Mouse (Mus musculus): ENCODE data around the gene Spry1. TPM values are rescaled to one million over a fixed set of nuclear protein-coding genes. Genes with fewer than 3 reads are reported as not detected.
"Not testable (repeated sequence)": the region's sequence is repeated elsewhere in the genome, so short reads cannot be mapped to it uniquely, and the experiment has no call there.

Spry1 gene
- total RNA-seq (2021): 25.0 and 28.0 TPM in 2 replicates
- long read RNA-seq, experiment 1, transcript Spry1-203 (3 exons, 2,451 nt): minor isoform, 21 of 72 reads
- long read RNA-seq, experiment 1, transcript Spry1-202 (2 exons, 2,773 nt): minor isoform, 6 of 72 reads
- long read RNA-seq, experiment 1, transcript Spry1-201 (3 exons, 2,481 nt): major isoform, 37 of 72 reads
- long read RNA-seq, experiment 1, partial matches to known transcripts: 0 of 72 reads
- long read RNA-seq, experiment 1, other reads (novel, unspliced or antisense): 8 of 72 reads
- long read RNA-seq, experiment 2, transcript Spry1-201 (3 exons, 2,481 nt): major isoform, 16 of 41 reads
- long read RNA-seq, experiment 2, transcript Spry1-203 (3 exons, 2,451 nt): minor isoform, 15 of 41 reads
- long read RNA-seq, experiment 2, partial matches to known transcripts: 0 of 41 reads
- long read RNA-seq, experiment 2, other reads (novel, unspliced or antisense): 6 of 41 reads

DNA sequence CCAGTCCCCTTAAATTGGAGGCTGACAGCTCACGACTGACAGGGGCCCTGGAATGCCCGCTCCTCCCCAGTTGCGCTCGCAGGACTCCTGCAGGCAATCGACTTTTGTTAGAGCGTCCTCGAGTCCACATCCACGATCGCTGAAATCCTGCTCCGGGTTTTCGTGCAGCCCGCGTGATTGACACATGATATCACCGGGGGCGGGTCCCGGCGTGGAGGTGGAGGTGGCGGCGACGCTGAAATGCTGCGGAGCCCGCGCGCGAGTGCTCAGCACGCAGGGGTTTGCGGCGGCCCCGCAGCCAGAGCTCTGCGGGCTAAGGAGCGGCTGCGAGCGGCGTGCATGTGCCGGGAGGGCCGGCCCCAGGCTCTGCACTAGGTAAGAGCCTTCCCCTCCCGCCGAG, at the start of gene Spry1:
TSS of gene Spry1 (plus strand) at position 258 of the 400 bp plus-strand sequence.
- peak; percentile 96 for DNase-seq

DNA sequence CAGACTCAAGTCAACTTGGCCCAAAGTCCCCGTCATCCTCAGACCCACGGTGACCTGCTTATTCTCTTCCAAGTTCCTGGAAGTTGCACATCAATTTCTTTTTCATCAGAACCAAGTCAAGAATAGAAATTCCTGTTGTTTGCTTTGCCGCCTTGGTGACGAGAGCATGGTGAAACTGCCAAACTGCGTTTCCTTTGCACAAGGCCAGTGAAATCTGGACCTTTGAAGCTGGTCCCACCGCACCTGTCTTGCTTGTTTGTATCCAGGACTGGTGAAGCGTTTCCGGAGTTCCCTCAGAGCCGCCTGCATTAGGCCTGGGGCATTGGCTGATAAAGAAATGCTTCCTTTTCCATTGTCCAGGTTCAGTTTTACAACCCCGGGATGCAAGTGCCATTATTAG, 44.0 kb upstream of the Spry1 start:
- DNase-seq: peak; percentile 44

DNA sequence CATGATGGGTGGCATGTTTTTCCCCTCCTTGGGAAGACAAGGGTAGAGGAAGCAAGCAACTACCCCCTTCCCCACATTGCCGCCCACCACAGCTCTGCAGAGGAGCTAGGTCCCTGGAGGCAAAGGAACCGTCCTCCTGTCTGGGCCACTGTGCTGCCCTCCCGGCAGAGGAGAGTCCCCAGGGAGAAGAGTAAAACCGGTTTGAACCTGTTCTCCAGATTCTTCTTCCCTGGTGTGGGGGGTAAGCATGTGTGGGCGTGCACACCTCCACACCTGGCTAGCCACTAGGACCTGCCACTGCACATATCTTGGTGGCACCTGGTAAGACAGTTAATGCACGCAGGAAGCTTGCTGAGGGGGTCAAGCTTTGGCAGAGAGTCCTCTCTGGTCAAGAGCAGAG, 43.2 kb upstream of the Spry1 start:
- DNase-seq: no peak

DNA sequence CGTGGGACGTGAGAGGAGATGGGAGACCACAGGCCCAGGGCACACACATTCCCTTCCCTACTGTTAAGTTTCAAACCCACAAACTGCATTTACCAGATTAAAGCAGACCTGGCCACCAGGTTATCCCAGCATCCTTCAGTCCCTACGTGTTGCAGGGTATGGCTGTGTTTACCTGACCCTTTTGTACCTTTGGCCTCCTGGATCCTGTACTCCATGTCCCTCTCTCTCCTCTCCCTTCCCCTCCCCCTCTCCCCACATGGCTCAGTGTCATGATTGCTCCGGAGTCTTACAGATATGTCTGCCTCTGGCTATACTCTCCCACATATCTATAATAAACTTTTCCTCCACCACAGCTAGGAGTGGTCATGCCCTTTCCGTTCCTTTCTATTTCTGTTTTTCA, 42.5 kb upstream of the Spry1 start:
- DNase-seq: no peak

DNA sequence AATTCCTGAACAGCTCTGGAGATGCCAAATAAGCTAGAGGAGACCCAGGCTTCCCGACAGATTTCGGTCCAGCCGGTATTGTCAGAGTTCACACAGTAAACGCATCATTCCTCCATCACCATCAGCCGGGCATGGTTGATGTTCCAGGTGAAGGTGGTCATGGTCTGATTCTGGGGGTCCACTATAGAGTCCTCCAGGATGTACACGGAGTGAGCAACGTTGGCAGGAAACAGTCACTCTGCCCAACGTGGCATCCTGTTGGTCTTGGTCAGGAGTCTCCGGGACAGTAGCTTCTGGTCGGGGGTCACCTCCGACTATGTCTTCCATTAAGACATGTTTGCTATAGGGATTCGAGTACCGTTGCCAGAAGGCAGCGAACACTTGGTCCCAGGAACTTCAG, 40.1 kb upstream of the Spry1 start:
- not testable (repeated sequence) for DNase-seq

DNA sequence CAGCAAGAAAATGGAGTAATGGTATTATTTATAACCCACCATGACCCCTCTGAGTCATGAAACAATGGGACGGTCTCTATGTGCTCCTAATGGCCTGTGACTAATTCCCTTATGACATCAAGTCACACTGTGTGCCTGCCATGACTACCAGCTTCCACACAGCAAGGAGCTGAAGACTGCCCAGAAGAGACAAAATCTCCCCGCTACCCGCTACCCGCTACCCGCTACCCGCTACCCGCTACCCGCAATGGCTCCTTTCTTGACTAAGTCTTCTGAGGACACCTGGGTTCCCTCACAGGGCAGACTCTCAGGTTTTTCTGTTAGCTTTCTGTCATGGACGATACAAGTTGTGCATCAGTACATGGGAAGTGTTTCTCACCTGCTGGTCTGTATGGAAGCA, 37.4 kb upstream of the Spry1 start:
- DNase-seq: no peak

DNA sequence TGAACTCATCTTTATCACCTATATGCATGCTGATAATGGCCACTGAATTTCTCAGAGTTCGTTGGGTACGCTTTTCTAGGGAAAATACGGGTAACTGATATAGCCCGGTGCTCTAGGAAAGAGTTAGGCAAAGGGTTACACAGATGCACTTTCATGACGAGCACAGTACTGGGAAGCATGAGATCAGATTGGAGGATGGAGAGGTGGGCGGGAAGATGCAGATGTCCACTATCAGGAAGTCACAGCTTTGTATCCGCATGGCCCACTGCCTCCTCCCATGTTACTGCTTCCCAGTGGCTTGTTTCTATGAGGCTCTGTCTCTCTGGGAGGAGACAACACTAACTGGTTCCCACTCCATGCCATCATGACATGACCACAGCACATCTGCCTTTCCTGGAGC, 36.9 kb upstream of the Spry1 start:
- DNase-seq: no peak

DNA sequence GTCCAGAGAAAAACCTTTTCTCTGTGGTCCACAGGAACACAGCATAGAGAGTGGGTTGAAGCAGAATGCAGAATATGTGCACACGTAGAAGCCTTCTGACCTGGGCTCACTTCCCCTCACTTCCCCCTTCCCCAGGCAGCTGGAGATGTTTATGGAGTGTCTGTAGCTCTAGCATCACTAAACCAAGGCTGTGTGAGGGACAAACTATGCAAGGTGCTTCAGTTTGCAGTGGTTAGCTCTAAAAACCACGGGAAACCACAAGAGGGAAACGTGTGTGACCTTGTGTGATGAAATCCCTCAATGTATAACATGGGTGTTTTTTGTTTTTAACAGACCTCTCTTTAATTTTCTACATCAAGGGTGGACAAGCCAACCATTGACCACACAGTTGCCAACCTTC, 36.2 kb upstream of the Spry1 start:
- DNase-seq: no peak

DNA sequence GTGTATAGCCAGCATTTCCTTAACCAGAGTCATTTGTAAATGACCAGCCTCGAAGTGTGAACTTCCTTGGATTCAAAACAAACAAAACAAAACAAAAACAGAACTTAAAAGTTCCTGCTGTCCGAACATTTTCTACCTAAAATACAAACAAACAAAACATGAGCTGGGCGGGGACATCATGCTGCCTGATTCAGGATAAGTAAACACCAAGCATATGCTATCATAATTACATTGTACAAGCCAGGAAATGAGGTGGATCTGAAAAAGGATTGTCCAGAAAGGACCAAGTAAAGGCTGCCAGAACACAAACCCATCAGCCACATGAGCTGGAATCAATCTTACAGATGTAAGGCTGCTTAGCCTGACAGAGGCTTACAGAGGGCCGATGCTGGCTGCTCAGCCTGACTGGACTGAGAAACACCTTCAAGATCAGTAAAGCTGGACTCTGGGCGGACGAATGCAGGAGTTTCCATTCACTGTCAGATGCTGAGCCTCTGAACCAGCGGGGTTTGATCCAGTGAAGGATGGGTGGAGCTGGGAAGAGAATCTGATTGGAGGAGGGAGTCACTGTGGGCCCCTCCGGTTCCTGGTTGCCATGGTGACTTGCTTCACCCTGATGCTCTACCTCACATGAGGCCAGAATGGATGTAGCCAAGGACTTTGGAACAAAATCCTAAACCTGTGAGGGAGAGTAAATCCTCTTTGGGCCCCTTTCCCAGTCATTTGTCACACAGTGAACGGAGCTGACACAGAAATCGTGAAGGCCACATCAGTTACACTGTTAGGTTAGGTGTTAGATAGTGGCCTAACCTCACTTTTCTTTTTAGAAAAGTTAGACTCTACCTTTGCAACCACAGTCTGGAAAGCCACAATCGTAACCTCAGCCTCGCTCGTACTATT, 34.5 kb upstream of the Spry1 start:
- no peak for DNase-seq

DNA sequence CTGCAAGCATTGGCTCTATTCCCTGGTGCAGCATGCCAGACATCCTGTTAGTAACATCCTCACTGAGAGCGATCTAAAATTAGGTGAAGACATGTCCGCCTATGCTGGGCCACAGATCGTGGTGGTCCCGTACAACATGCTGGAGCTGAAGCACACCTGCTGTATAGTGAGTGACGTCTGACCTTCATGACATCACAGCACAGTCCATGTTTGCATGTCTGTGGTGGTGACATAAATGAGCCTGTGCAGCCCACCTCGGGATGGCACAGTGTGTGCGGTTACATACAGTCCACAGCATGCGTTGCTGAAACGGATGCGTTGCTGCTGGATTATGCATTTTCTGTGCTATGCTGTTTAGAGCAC, 33.9 kb upstream of the Spry1 start:
- DNase-seq: no peak

DNA sequence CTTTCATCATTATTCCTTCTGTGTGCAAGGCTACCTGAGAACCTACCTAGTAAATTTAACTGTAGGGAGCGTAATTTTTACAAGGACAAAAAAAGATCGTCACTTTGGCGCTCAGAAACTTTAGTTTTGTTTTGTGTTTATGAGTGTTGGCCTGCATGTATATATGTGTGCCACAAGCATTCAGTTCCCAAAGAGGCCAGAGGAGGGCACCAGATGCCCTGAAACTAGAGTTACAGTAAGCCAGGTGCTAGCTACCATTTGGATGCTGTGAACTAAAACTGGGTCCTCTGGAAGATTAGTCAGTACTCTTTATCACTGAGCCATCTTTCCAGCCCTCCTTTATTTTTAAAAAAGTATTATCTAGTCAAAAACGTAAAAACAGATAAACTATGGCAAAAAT, 30.8 kb upstream of the Spry1 start:
- no peak for DNase-seq

DNA sequence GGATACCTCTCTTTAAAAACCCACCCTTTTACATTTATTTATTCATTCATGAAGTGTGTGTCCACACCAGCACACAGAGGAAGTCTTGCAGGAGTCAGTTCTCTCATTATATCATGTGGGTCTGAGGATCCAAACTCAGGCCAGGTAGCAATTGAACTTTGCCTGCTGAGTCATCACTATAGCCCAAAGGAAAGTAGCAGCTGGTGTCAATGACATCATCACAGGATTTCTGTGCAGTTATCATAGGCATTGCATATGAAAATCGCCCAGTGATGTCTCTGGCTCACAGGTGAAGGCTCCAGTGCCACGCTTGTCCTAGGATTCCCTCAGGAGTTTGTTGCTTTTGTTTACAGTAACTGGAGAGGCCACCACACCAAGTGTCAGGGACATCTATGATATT, 29.1 kb upstream of the Spry1 start:
- no peak for DNase-seq

DNA sequence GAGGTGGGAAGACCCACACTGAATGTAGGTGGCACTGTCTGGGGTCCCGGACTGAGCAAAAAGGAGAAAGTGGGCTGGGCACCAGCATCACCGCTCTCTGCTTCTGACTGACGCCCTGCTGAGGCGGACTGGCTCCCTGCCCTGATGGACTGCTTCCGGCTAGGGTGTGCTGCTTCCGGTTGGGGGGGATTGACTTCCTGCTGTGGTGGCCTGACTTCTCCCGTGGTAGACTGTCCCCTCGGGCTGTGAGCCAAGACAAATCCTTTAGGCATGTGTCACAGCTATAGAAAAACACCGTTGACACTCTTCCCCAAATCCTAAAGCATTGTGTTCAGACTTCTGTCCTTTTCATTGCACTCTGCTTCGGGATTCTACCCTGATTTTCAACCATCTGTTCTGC, 26.0 kb upstream of the Spry1 start:
- peak; percentile 65 for DNase-seq

DNA sequence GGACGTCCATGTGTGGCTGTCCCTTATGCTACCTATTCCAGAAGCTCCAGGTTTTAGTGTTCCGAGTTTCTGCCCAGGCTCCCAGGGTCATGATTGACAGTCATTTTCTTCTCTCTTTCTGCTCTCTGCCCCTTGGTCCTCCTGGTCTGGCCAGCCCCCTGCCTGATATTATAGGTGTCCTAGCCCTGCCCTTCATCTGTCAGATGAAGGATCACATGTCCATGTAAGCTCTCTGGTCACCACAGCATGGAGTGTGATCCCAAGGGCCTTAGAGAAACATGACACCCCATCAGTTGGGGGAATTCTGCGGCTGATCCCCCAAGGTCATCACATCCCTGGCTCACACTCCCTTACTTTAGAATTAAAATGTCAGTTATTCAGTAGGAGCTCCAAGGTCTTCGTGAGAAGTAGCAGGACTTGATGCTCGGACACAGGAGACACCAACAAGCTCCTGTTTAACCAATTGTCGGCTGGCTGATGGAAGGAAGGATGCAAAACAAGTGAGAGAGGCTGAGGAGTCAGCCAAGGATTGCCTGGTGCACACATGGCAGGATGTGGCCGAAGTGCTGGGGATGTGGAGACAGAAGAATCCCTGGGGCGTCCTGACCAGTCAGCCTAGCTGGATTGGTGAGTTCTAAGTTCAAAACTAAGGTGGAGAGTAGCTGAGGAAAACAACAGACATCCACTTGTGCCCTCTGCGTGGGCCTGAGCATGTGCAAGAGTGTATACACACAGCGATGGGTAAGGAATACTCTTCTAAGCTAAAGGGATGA, 24.7 kb upstream of the Spry1 start:
- no peak for DNase-seq

DNA sequence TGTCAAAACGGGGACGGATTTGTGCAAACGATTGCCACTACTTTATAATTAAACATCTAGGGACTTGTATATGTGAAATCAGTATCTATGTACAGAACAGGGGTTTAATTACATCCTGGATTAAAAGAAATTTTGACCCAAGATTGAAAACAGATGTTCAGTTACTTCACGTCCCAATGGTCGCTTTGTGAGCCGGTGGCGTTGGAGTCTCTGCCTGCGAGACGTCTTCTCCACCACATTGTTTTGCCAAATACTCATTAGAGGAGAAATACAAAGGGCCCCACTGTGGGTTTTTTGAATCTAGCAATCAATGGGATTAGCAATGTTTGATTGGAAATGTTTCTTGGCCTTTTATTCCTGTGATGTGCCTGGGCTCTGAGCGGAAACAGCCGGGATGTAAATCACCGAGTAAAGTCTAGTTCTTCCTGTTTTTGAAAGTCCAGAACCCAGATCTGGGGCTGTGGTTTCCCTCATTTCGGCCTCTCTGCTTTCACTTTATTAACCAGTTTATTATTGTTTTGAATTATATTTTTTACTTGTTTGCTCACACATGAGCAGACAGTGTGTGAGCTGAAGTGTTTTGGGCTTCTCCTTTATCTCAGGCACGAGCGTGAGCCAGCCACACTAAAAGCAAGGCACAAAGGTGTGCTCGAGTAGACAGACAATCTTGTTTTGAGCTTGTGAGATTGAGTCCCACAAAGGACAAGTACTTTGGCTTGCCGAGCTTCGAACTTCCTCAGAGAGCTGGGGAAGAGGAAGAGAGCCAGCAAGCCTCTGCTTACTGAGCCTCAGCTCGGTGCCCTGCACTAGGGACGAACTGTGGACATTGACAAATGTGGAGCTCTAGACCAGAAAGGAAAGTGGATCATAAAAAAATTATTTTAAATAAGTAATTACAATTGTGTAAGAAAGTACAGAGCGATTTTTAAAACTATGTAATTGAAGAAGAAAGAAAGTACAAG, 22.9 kb upstream of the Spry1 start:
- no peak for DNase-seq

DNA sequence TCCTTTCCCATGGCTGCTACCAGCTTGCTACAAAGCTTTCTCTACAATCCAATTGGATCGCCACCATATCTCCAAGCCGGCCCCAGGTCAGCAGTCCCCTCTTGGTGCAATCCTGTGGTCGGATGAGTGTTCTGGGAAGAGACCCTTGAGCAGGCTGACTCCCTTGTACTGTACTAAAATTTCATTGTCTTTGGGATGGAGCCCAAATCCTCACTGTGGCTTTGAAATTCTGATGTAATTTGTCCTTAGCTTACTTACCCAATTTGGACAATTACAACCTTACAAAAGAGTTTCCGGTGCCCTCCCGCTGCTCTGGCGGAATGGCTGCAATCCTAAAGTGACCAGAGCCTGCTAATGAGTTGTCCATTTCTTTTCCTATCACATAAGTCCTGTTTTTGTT, 7.5 kb upstream of the Spry1 start:
- no peak for DNase-seq

DNA sequence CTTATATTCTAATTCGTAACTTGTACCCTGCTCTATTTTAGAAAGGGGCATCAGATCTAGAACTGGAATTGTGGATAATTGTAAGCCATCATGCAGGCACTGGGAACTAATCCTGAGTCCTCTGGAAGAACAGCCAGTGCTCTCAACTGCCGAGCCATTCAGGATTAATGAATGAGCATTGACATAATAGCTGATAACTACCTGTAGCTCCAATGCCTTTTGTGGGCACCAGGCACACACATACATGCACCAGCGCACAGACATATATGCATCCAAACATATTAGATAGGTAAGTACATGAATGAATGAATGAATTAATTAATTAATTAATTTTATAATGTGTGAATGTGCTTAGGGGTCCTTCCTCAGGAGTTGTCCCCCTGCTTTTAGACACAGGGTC, 7.0 kb upstream of the Spry1 start:
- no peak for DNase-seq

DNA sequence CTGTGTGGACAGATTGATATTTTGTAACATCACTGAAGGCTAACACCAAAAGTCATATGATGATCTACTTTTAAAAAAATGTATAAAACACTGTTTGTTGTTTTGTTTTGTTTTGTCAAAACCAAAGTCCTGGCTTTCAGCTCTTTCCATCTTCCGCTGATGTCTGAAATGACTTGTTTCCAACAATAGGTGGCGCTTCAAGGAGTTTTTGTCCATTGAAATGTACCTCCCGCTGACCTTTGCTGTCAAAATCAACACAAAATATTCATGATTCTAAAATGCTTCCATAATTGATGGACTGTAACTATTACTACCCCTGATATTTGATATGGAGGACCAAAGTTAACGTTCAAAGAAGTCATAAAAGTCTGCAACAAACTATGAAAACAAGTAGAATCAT, 5.1 kb upstream of the Spry1 start:
- DNase-seq: no peak

DNA sequence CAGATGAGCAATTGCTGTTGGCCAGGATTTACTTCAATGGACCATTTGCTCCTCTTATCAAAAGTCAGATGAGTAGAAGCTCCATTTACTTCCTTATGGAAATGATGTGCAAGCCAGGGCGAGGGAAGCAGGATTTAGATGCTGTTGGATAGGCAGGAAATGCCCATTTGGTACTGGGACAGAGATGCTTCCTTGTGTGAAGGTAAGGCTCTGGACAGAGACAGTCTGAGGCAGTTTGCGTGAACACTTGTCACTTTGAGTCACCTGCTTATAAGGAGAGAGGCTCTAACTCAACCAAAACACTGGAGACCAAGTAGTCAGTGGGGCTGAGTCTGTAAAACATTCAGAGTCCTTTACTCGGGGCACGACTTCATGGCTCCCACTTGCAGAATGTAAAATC, 2.8 kb upstream of the Spry1 start:
- no peak for DNase-seq

DNA sequence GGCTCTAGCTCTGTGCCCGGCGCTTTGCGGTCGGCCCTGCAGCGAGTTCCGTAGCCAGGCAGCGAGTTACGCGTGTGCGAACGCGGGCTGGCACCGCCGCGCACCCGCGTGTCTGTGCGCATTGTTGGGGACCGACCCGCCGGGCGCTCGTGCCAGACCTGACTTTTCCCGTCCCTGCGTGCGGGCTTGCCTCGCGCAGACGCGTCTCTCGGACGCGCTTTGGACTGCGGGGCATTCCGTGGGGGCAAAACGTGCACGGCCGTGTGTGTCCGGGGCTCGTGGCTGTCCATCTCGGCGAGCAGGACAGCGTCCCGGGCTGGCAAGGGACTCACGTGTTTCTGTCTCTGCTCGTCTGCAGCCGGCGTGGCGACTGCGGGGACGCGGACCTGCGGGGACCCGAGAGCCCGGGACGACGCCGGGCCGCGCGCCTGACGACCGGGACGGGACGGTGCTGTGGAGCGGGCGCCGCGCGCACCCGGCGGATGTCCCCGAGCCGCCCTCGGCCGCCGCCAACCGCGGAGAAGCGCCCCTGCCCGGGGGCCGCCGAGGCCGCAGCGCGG, 495 bp downstream of the Spry1 start:
- peak; percentile 67 for DNase-seq

DNA sequence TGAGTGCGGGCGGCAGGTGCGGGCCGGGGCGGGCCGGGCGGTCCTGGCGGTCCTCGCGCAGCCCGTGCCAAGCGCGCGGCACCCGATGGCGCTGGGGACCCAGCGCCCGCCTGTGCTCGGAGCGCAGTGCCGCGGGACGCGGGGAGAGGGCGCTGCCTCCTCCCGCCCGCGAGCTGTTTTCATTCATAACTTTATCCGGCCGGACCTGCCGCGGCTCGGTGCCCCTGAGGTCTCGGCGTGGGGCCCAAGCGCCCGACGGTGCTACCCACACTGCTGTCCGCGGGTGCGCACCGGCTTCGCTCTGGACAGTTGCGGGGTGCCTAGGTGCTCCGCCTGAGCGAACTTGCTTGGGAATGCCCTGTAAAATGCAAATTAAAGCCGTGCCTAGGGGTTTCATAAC, 1.1 kb downstream of the Spry1 start:
- DNase-seq: peak; percentile 89

All from adrenal gland, postnatal 14 days (tissue).